Mouse (Mus musculus): ENCODE results near the gene Lhx4. TPM values are rescaled to one million over a fixed set of nuclear protein-coding genes. Genes with fewer than 3 reads are reported as not detected.

The Lhx4 gene
- total RNA-seq, 2 experiments from 2014 or later, result not detected

DNA sequence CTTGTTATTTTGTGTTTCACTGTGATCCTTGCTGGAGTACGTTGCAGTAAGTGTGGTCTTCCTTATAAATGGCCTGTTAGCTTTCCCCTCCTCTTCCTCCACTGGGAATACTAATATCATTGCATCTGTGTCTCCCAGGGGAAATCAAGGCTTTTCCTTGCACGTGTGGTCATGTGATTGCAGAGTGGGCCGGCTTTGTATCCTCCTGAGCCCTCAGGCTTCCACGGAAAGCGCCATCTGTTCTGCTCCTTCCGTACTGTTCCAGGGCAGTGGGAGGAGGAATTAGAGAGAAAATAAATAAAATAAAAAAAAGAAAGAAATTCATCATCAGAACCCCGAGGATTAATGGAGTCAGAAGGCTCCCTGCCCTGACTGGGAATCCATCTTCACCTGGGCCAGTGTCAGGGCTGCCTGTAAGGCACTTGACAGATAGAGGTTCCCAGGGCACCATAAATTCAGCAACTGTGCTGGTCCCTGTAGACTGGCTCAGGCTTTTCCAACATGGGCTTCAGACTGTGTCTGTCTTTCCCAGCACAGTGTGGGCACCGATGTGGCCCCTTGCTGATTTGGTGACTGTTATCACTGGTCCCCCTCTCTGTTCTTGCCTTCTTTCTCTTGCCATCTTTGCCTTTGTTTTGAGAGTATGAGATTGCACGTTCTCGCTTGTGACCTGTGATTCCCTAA, 70.2 kb downstream of the Lhx4 start:
- DNase-seq (ENCODE audit: low spot score in 2 of 2), result peak in 1 of 2 experiments; percentile 35
- TF ChIP-seq CTCF (conservative IDR thresholded peaks at IDR 0.05), result no peak
- Histone ChIP-seq H3K4me3 (no peak overlapping the region), H3K27ac (peak overlapping the region; percentile 25; the same call in 1 of the 2 replicates)

DNA sequence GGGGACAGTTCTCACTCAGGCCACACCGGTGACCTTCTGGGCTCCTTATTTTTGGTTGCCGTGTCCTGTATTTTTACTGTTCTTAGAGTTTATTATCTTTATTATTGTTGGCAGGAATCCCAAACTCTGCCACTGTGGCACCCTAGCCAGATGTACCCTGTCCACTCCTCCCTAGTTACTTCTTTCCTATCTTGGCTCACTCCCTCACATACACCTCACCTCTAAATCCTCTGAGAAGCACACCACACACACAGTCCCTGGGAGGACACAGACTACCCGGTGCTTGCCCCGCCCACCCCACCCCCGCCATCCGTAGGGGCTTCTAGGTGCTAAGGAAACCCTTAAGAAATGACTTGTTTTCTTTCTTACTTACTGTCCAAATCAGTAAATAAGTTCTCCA, 75.9 kb downstream of the Lhx4 start:
- no peak overlapping the region for H3K27ac ChIP-seq
- DNase-seq (ENCODE audit: low spot score in 2 of 2), result no peak
- no peak for TF ChIP-seq CTCF (conservative IDR thresholded peaks at IDR 0.05)
- no peak overlapping the region for H3K4me3 ChIP-seq

DNA sequence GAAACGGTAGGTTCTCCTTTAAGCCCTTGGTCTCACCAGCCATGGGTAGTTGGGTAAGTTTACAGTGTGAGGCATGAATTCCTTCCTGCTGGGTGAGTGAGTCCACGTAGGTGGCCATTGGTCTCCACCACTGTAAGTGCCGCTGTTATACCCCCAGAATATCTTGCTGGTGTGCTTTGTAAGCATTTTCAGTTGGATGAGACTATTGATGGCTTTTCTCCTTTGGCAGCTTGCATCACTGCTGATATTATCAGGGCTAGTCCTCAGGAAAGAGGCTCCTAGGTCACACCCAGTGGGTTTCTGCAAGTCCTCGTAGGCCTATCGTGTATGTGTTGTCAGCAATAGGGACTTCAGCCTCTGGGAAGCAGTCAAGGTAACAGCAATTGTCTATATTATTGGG, 87.5 kb downstream of the Lhx4 start:
- no peak for DNase-seq (ENCODE audit: low spot score in 2 of 2)
- Histone ChIP-seq H3K27ac (no peak overlapping the region), H3K4me3 (no peak overlapping the region)
- TF ChIP-seq CTCF (conservative IDR thresholded peaks at IDR 0.05), result no peak

DNA sequence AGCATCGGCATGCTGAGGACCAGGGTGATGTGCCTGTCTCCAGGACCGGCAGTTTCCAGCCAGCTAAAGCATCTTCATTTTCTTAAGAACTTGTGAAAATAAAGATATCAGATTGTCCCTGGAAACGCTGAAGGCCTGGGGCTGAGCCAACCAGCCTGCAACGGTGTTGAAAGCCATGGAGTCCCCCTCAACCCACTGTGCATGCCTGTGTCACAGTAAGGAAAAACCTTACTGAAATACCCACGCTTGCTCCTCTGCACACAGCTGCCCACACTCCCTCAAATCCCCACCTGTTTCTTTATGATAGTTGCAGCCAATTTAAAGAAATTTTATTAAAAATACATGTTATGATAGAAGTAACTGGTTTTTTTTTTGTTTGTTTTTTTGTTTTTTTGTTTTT, 95.2 kb downstream of the Lhx4 start:
- no peak overlapping the region for H3K4me3 ChIP-seq
- H3K27ac ChIP-seq, result 0 out of 2 replicates have a peak overlapping the region, but pooled peaks have one; percentile 2
- no peak for TF ChIP-seq CTCF (conservative IDR thresholded peaks at IDR 0.05)
- DNase-seq (ENCODE audit: low spot score in 2 of 2), result no peak

DNA sequence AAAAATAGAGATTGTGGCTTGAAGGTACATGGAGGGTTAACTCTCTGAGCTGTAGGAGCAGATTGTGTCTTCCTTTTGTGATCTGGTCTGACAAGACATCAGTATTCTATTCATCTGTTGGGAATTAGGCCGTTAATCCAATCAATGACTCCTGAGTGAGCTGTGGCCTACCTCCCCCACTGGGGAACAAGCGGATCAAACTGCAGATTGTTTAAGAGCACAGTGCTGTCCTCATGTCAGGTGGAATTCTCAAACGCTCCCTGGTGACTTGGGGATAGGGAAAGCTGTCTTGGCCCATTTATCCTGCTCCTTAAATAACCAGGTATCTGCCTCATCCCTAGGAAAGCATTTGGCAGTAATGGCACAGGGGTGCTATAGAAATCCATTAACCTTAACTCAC, 96.5 kb downstream of the Lhx4 start:
- DNase-seq (ENCODE audit: low spot score in 2 of 2), result no peak
- Histone ChIP-seq H3K4me3 (no peak overlapping the region), H3K27ac (no peak overlapping the region)
- TF ChIP-seq CTCF (conservative IDR thresholded peaks at IDR 0.05), result no peak

DNA sequence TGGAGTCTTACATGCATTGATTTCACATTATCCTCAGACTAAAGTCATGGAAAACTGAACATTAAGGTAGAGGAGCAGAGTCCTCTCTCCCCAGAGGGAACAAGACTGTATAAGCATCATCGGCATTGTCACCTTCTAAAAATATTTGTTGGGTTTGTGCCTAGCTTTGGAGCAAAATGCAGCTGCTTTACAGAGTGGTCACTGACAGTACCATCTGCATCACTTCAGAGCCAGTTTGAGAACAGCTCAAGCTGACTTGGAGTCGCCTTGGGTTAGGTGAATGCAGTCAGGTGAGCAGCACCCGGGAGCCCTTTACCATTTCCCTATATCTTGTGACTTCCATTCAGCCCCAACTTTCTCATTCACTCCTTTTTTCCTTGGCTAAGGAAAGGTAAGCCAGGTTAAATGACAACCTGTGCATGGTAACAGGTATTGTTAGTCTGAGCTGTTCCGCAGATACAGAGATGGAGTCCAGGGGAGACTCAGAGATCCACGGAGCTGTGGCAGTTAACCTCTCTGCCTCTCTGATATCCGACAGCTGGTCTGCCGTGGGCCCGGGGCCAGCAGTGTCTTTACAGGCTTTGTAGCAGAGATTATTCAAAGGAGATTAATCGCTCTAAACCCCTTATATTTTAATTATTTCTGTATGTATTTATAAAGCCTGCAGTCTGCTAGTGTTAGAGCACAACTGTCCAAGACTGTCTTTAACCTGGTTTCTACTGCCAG, 101.2 kb downstream of the Lhx4 start:
- Histone ChIP-seq H3K27ac (peak overlapping the region; percentile 28; the same call in 1 of the 2 replicates), H3K4me3 (no peak overlapping the region)
- no peak for DNase-seq (ENCODE audit: low spot score in 2 of 2)
- TF ChIP-seq CTCF (conservative IDR thresholded peaks at IDR 0.05), result no peak

Other genes starting within 250 kb of the Lhx4 start
- gene Acbd6, start 193.6 kb downstream of the Lhx4 start, total RNA-seq (2021), result 10 to 100 TPM; 88.1 to 90.1 TPM
- 10 to 100 TPM; 32.1 to 35.4 TPM for gene Qsox1, start 61.2 kb upstream of the Lhx4 start, total RNA-seq (2021)
- 10 to 100 TPM; 48.9 to 52.1 TPM for gene Cep350, start 221.6 kb upstream of the Lhx4 start, total RNA-seq (2021)

Measured in layer of hippocampus, adult 2 months (tissue).